Mouse (Mus musculus) liver, embryonic 14.5 days (tissue): ENCODE measurements around the gene Rem1. TPM values are rescaled to one million over a fixed set of nuclear protein-coding genes. Genes with fewer than 3 reads are reported as not detected.

Experiments used
- ATAC-seq: fragments of 200-750 bp; cut with Nextera tagmentation; 2 replicates; pipeline ENCODE4 v1.8.0; 2017; ENCODE audit warnings: moderate number of reproducible peaks, mild to moderate bottlenecking, moderate library complexity; ENCODE audit not compliant: insufficient read depth
- DNase-seq, 3 experiments: peaks; one replicate each; pipeline ENCODE4 v3.0.0-alpha.2; 2012 to 2013; ENCODE audit warnings: low read depth in 3 of 3, low spot score in 3 of 3
- H3K27ac ChIP-seq: fragments of 300-500 bp; sonication (generic); 2 replicates; pipeline ENCODE4 v1.5.1; 2014; ENCODE audit warnings: moderate library complexity, mild to moderate bottlenecking, control low read depth, inconsistent platforms
- H3K27me3 ChIP-seq: fragments of 300-500 bp; sonication (generic); 2 replicates; pipeline ENCODE4 v1.6.1; 2014; ENCODE audit warnings: mild to moderate bottlenecking, low read length, moderate library complexity; ENCODE audit not compliant: control insufficient read depth, insufficient read depth
- H3K36me3 ChIP-seq: fragments of 300-500 bp; sonication (generic); replicated peaks from 2 replicates; pipeline ENCODE4 v1.6.1; 2014; ENCODE audit warnings: low read depth; ENCODE audit not compliant: control insufficient read depth, insufficient read depth
- H3K4me1 ChIP-seq, 2 experiments: fragments of 200-500 bp in 1 of 2; fragments of 300-500 bp in 1 of 2; sonication (generic) in 1 of 2; replicated peaks; 2 replicates each; pipeline ENCODE4 v1.6.1; 2012 to 2014; ENCODE audit warnings: antibody characterized with exemption in 1 of 2, inconsistent platforms in 1 of 2, low read length in 1 of 2; ENCODE audit not compliant: control insufficient read depth in 2 of 2, insufficient read depth in 2 of 2
- H3K4me2 ChIP-seq: fragments of 300-500 bp; sonication (generic); 2 replicates; pipeline ENCODE4 v1.6.1; 2014; ENCODE audit warnings: low read depth, mild to moderate bottlenecking, control low read depth, moderate library complexity
- H3K4me3 ChIP-seq, 2 experiments: fragments of 200-500 bp in 1 of 2; fragments of 300-500 bp in 1 of 2; sonication (generic) in 1 of 2; 2 replicates each; pipeline ENCODE4 v1.5.1; 2012 to 2014; ENCODE audit warnings: low read depth in 2 of 2, low read length in 2 of 2, mild to moderate bottlenecking in 2 of 2, control low read depth in 1 of 2, inconsistent platforms in 1 of 2, moderate library complexity in 1 of 2; ENCODE audit not compliant: insufficient read depth in 1 of 2
- H3K9ac ChIP-seq: fragments of 300-500 bp; sonication (generic); replicated peaks from 2 replicates; pipeline ENCODE4 v1.6.1; 2014; ENCODE audit warnings: mild to moderate bottlenecking, control low read depth, moderate library complexity
- H3K9me3 ChIP-seq: fragments of 300-500 bp; sonication (generic); 2 replicates; pipeline ENCODE4 v1.6.1; 2016; ENCODE audit warnings: low read length, mixed read lengths; ENCODE audit not compliant: control insufficient read depth
- CTCF ChIP-seq: IDR thresholded peaks from 2 replicates; pipeline ENCODE4 v1.5.1; 2016; ENCODE audit warnings: antibody characterized with exemption, low read depth, control low read depth
- EP300 ChIP-seq: IDR thresholded peaks from 2 replicates; pipeline ENCODE4 v1.6.1; 2016; ENCODE audit warnings: antibody characterized with exemption, low read depth
- WGBS: fragments of 180-500 bp; shearing (Covaris S2); extraction: QIAGEN DNeasy Blood & Tissue Kit; methylation state at CpG from one replicate; pipeline ENCODE4 v1.1.7; 2014; ENCODE audit not compliant: insufficient replicate concordance; 5-methylcytosine and 5-hydroxymethylcytosine counted together
- polyA plus RNA-seq, 2 experiments: library from polyadenylated mRNA; depleted of rRNA in 1 of 2; stranded (reverse) in 1 of 2; unstranded in 1 of 2; fragments of >200 nt; fragmentation: Nextera tagmentation in 1 of 2; extraction: Ambion mirVana in 1 of 2; gene quantifications; 2 replicates each; pipeline versions ENCODE4 v1.2.1 to v1.2.3; 2012 to 2014

Gene Rem1
- polyA plus RNA-seq, 2 experiments: 0.42 to 0.91 TPM

GRCm38 (mm10) chr2:152628066-152628465, 1.3 kb downstream of the Rem1 start:
- no peaks in the 10 kb centered on the region for H3K4me1 ChIP-seq
- no peak overlapping the region for H3K4me3 ChIP-seq
- no peak overlapping the region for H3K9ac ChIP-seq
- H3K36me3 ChIP-seq: no peaks in the 10 kb centered on the region
- ATAC-seq (no peak), DNase-seq (no peak)
- H3K9me3 ChIP-seq: no peaks in the 10 kb centered on the region
- 29% methylated on average over 17 of the region's 17 CpGs for WGBS
- H3K4me2 ChIP-seq: no peak overlapping the region
- H3K27me3 ChIP-seq: peaks cover 34% of the 10 kb centered on the region
- TF ChIP-seq CTCF: no peak
- H3K27ac ChIP-seq: no peak overlapping the region

- no peaks in the 10 kb centered on the region for H3K4me1 ChIP-seq
Measured at GRCm38 (mm10) chr2:152629239-152629638, 2.5 kb downstream of the Rem1 start.

GRCm38 (mm10) chr2:152629904-152630303, 3.2 kb downstream of the Rem1 start:
- no peak for TF ChIP-seq CTCF
- no peak for TF ChIP-seq EP300
- Histone ChIP-seq H3K9ac (no peak overlapping the region), H3K4me1 (no peaks in the 10 kb centered on the region), H3K9me3 (no peaks in the 10 kb centered on the region), H3K27ac (no peak overlapping the region), H3K4me2 (no peak overlapping the region), H3K36me3 (no peaks in the 10 kb centered on the region), H3K4me3 (no peak overlapping the region), H3K27me3 (peaks cover 34% of the 10 kb centered on the region)
- ATAC-seq (no peak), DNase-seq (no peak)
- WGBS: 73% methylated on average over 6 of the region's 6 CpGs

More at GRCm38 (mm10) chr2:152629239-152629638, 2.5 kb downstream of the Rem1 start:
- WGBS: 46% methylated on average over 3 of the region's 3 CpGs
- no peak for DNase-seq
- ATAC-seq: no peak
- Histone ChIP-seq H3K36me3 (no peaks in the 10 kb centered on the region), H3K9ac (no peak overlapping the region), H3K27ac (no peak overlapping the region), H3K9me3 (no peaks in the 10 kb centered on the region), H3K4me3 (no peak overlapping the region), H3K4me2 (no peak overlapping the region), H3K27me3 (peaks cover 34% of the 10 kb centered on the region)
- TF ChIP-seq CTCF (no peak), EP300 (no peak)

- ATAC-seq (no peak), DNase-seq (no peak)
- Histone ChIP-seq H3K9me3 (no peaks in the 10 kb centered on the region), H3K9ac (no peak overlapping the region), H3K27ac (no peak overlapping the region), H3K36me3 (no peaks in the 10 kb centered on the region), H3K4me2 (no peak overlapping the region), H3K4me1 (0 out of 4 replicates have a peak, but pooled peaks cover 0 to 2% of the 10 kb centered on the region in 2 experiments), H3K4me3 (no peak overlapping the region), H3K27me3 (peaks cover 4% of the 10 kb centered on the region)
- WGBS: 43% methylated on average over 17 of the region's 17 CpGs
- TF ChIP-seq CTCF (no peak), EP300 (no peak)
Measured at GRCm38 (mm10) chr2:152633334-152633733, 6.6 kb downstream of the Rem1 start.

GRCm38 (mm10) chr2:152634311-152634710, 7.6 kb downstream of the Rem1 start:
- TF ChIP-seq EP300 (no peak), CTCF (no peak)
- Histone ChIP-seq H3K4me1 (0 out of 4 replicates have a peak, but pooled peaks cover 0 to 2% of the 10 kb centered on the region in 2 experiments), H3K9me3 (no peaks in the 10 kb centered on the region), H3K4me2 (no peak overlapping the region), H3K36me3 (no peaks in the 10 kb centered on the region), H3K27ac (no peak overlapping the region), H3K4me3 (no peak overlapping the region), H3K9ac (no peak overlapping the region), H3K27me3 (no peaks in the 10 kb centered on the region; the same call in 1 of the 2 replicates)
- no peak for DNase-seq
- ATAC-seq: no peak
- WGBS: 71% methylated on average over 29 of the region's 29 CpGs
